Mouse (Mus musculus) liver, embryonic 14.5 days (tissue): ENCODE results near the gene Apom. TPM values are rescaled to one million over a fixed set of nuclear protein-coding genes. Genes with fewer than 3 reads are reported as not detected.

ENCODE experiments used
- ATAC-seq: fragments of 200-750 bp; cut with Nextera tagmentation; 2 replicates; pipeline ENCODE4 v1.8.0; 2017; ENCODE audit warnings: moderate number of reproducible peaks, mild to moderate bottlenecking, moderate library complexity; ENCODE audit not compliant: insufficient read depth
- DNase-seq, 3 experiments: peaks; one replicate each; pipeline ENCODE4 v3.0.0-alpha.2; 2012 to 2013; ENCODE audit warnings: low read depth in 3 of 3, low spot score in 3 of 3
- H3K27ac ChIP-seq: fragments of 300-500 bp; sonication (generic); 2 replicates; pipeline ENCODE4 v1.5.1; 2014; ENCODE audit warnings: moderate library complexity, mild to moderate bottlenecking, control low read depth, inconsistent platforms
- H3K27me3 ChIP-seq: fragments of 300-500 bp; sonication (generic); 2 replicates; pipeline ENCODE4 v1.6.1; 2014; ENCODE audit warnings: mild to moderate bottlenecking, low read length, moderate library complexity; ENCODE audit not compliant: control insufficient read depth, insufficient read depth
- H3K36me3 ChIP-seq: fragments of 300-500 bp; sonication (generic); replicated peaks from 2 replicates; pipeline ENCODE4 v1.6.1; 2014; ENCODE audit warnings: low read depth; ENCODE audit not compliant: control insufficient read depth, insufficient read depth
- H3K4me1 ChIP-seq, 2 experiments: fragments of 200-500 bp in 1 of 2; fragments of 300-500 bp in 1 of 2; sonication (generic) in 1 of 2; replicated peaks; 2 replicates each; pipeline ENCODE4 v1.6.1; 2012 to 2014; ENCODE audit warnings: antibody characterized with exemption in 1 of 2, inconsistent platforms in 1 of 2, low read length in 1 of 2; ENCODE audit not compliant: control insufficient read depth in 2 of 2, insufficient read depth in 2 of 2
- H3K4me2 ChIP-seq: fragments of 300-500 bp; sonication (generic); 2 replicates; pipeline ENCODE4 v1.6.1; 2014; ENCODE audit warnings: low read depth, mild to moderate bottlenecking, control low read depth, moderate library complexity
- H3K4me3 ChIP-seq, 2 experiments: fragments of 200-500 bp in 1 of 2; fragments of 300-500 bp in 1 of 2; sonication (generic) in 1 of 2; 2 replicates each; pipeline ENCODE4 v1.5.1; 2012 to 2014; ENCODE audit warnings: low read depth in 2 of 2, low read length in 2 of 2, mild to moderate bottlenecking in 2 of 2, control low read depth in 1 of 2, inconsistent platforms in 1 of 2, moderate library complexity in 1 of 2; ENCODE audit not compliant: insufficient read depth in 1 of 2
- H3K9ac ChIP-seq: fragments of 300-500 bp; sonication (generic); replicated peaks from 2 replicates; pipeline ENCODE4 v1.6.1; 2014; ENCODE audit warnings: mild to moderate bottlenecking, control low read depth, moderate library complexity
- H3K9me3 ChIP-seq: fragments of 300-500 bp; sonication (generic); 2 replicates; pipeline ENCODE4 v1.6.1; 2016; ENCODE audit warnings: low read length, mixed read lengths; ENCODE audit not compliant: control insufficient read depth
- CTCF ChIP-seq: IDR thresholded peaks from 2 replicates; pipeline ENCODE4 v1.5.1; 2016; ENCODE audit warnings: antibody characterized with exemption, low read depth, control low read depth
- EP300 ChIP-seq: IDR thresholded peaks from 2 replicates; pipeline ENCODE4 v1.6.1; 2016; ENCODE audit warnings: antibody characterized with exemption, low read depth
- WGBS: fragments of 180-500 bp; shearing (Covaris S2); extraction: QIAGEN DNeasy Blood & Tissue Kit; methylation state at CpG from one replicate; pipeline ENCODE4 v1.1.7; 2014; ENCODE audit not compliant: insufficient replicate concordance; 5-methylcytosine and 5-hydroxymethylcytosine counted together
- polyA plus RNA-seq, 2 experiments: library from polyadenylated mRNA; depleted of rRNA in 1 of 2; stranded (reverse) in 1 of 2; unstranded in 1 of 2; fragments of >200 nt; fragmentation: Nextera tagmentation in 1 of 2; extraction: Ambion mirVana in 1 of 2; gene quantifications; 2 replicates each; pipeline versions ENCODE4 v1.2.1 to v1.2.3; 2012 to 2014

Gene Apom
- polyA plus RNA-seq, 2 experiments: 317 to 750 TPM

- H3K27ac ChIP-seq: no peak overlapping the region
Observed at GRCm38 (mm10) chr17:35147922-35148639, 16.2 kb upstream of the Apom start.

GRCm38 (mm10) chr17:35147348-35147747 lies 15.5 kb upstream of the Apom start:
- H3K27ac ChIP-seq: no peak overlapping the region
- H3K9me3 ChIP-seq: no peaks in the 10 kb centered on the region
- H3K4me3 ChIP-seq: no peak overlapping the region
- no peak for ATAC-seq
- no peaks in the 10 kb centered on the region for H3K27me3 ChIP-seq
- H3K4me1 ChIP-seq: no peaks in the 10 kb centered on the region
- no peak for DNase-seq
- TF ChIP-seq CTCF (no peak), EP300 (no peak)
- 67% methylated on average over 3 of the region's 3 CpGs for WGBS
- peaks cover 82% of the 10 kb centered on the region for H3K36me3 ChIP-seq
- H3K4me2 ChIP-seq: no peak overlapping the region
- no peak overlapping the region for H3K9ac ChIP-seq

More at GRCm38 (mm10) chr17:35147922-35148639, 16.2 kb upstream of the Apom start:
- WGBS: 66% methylated on average over 5 of the region's 5 CpGs
- TF ChIP-seq CTCF (no peak), EP300 (no peak)
- H3K9me3 ChIP-seq: no peaks in the 10 kb centered on the region
- DNase-seq (no peak), ATAC-seq (no peak)
- no peak overlapping the region for H3K4me3 ChIP-seq
- no peak overlapping the region for H3K9ac ChIP-seq
- H3K36me3 ChIP-seq: peaks cover 82% of the 10 kb centered on the region
- no peak overlapping the region for H3K4me2 ChIP-seq
- H3K4me1 ChIP-seq: no peaks in the 10 kb centered on the region
- no peaks in the 10 kb centered on the region for H3K27me3 ChIP-seq

- no peaks in the 10 kb centered on the region for H3K4me1 ChIP-seq
- TF ChIP-seq EP300: no peak
- TF ChIP-seq CTCF: no peak
- H3K4me2 ChIP-seq: no peak overlapping the region
- 78% methylated on average over 5 of the region's 5 CpGs for WGBS
- H3K9ac ChIP-seq: no peak overlapping the region
- no peak overlapping the region for H3K27ac ChIP-seq
- no peak for ATAC-seq
- no peak for DNase-seq
- no peaks in the 10 kb centered on the region for H3K27me3 ChIP-seq
- H3K4me3 ChIP-seq: no peak overlapping the region
- H3K36me3 ChIP-seq: peaks cover 82% of the 10 kb centered on the region
- H3K9me3 ChIP-seq: no peaks in the 10 kb centered on the region
Observed at GRCm38 (mm10) chr17:35146139-35146538, 14.3 kb upstream of the Apom start.

GRCm38 (mm10) chr17:35141971-35142370 lies 10.1 kb upstream of the Apom start:
- TF ChIP-seq EP300 (no peak), CTCF (no peak)
- H3K4me2 ChIP-seq: no peak overlapping the region
- no peak overlapping the region for H3K27ac ChIP-seq
- H3K36me3 ChIP-seq: peaks cover 86% of the 10 kb centered on the region
- no peaks in the 10 kb centered on the region for H3K27me3 ChIP-seq
- WGBS: 71% methylated on average over 6 of the region's 6 CpGs
- no peak overlapping the region for H3K9ac ChIP-seq
- DNase-seq (no peak), ATAC-seq (no peak)
- no peak overlapping the region for H3K4me3 ChIP-seq
- H3K9me3 ChIP-seq: no peaks in the 10 kb centered on the region
- H3K4me1 ChIP-seq: peaks cover under 1 to 4% of the 10 kb centered on the region in 2 experiments; a peak in 3 of 4 replicates

- H3K4me3 ChIP-seq: no peak overlapping the region
- H3K9ac ChIP-seq: no peak overlapping the region
- peaks cover 10 to 12% of the 10 kb centered on the region in 2 experiments for H3K4me1 ChIP-seq
- ATAC-seq: no peak
- H3K27me3 ChIP-seq: no peaks in the 10 kb centered on the region
- H3K9me3 ChIP-seq: no peaks in the 10 kb centered on the region
- H3K36me3 ChIP-seq: peaks cover 74% of the 10 kb centered on the region
- no peak for DNase-seq
- no peak overlapping the region for H3K4me2 ChIP-seq
- H3K27ac ChIP-seq: no peak overlapping the region
- 75% methylated on average over 16 of the region's 16 CpGs for WGBS
- TF ChIP-seq CTCF: no peak
- no peak for TF ChIP-seq EP300
Observed at GRCm38 (mm10) chr17:35140490-35140996, 8.7 kb upstream of the Apom start.
